ENCODE assay signal across 7 mouse cellular contexts in genomic region chr14:21985981-21986732, GRCm38 (mm10). TPM values are rescaled to one million over a fixed set of nuclear protein-coding genes. Genes with fewer than 3 reads are reported as not detected.
DNase-seq lines count a peak whose midpoint lies in the region; ATAC-seq and TF ChIP-seq lines count a peak whose summit lies in the region.

No protein-coding gene starts in this region.

- H3K9ac ChIP-seq in embryonic facial prominence, embryonic 11.5 days (replicated peaks; ENCODE audit: low read length) = peak overlapping the region; percentile 92
- H3K9ac ChIP-seq in kidney, embryonic 14.5 days (ENCODE audit: low read depth, low read length) = peak overlapping the region; percentile 99
- peak overlapping the region; percentile 95 for H3K9ac ChIP-seq in limb, embryonic 14.5 days (ENCODE audit: low read depth, low read length, severe bottlenecking)
- H3K9ac ChIP-seq in midbrain, embryonic 14.5 days (replicated peaks; ENCODE audit: low read length) = peak overlapping the region; percentile 78

- no peak for TF ChIP-seq POLR2A in limb, embryonic 14.5 days (IDR thresholded peaks at IDR 0.05; ENCODE audit: borderline replicate concordance, extremely low read depth, insufficient read depth, insufficient read length)

- peak; percentile 89 to 91 for DNase-seq in adrenal gland, postnatal 36 days
- DNase-seq in embryonic facial prominence, embryonic 11.5 days (ENCODE audit: low spot score) = peak; percentile 83
- DNase-seq in heart, adult 9 months (ENCODE audit: low spot score in 2 of 2) = peak; percentile 79 to 86
- peak; percentile 77 for DNase-seq in limb, embryonic 14.5 days (ENCODE audit: low spot score)
- DNase-seq in midbrain, embryonic 14.5 days = peak; percentile 91
- DNase-seq in spleen, postnatal 4 days (ENCODE audit: low spot score in 2 of 2) = peak; percentile 66 to 81

- no peak for ATAC-seq in embryonic facial prominence, embryonic 11.5 days (replicated peaks; ENCODE audit: insufficient number of reproducible peaks, low FRiP score, low TSS enrichment, low read depth)
- ATAC-seq in kidney, embryonic 14.5 days (ENCODE audit: low FRiP score, low TSS enrichment) = no peak
- ATAC-seq in limb, embryonic 14.5 days (ENCODE audit: low FRiP score, low read depth) = no peak
- no peak for ATAC-seq in midbrain, embryonic 14.5 days (ENCODE audit: low FRiP score, low TSS enrichment)

- H3K4me2 ChIP-seq in embryonic facial prominence, embryonic 11.5 days (ENCODE audit: low read depth, low read length) = peak overlapping the region; percentile 82
- H3K4me2 ChIP-seq in kidney, embryonic 14.5 days (replicated peaks; ENCODE audit: low read depth, low read length) = peak overlapping the region; percentile 75
- peak overlapping the region; percentile 72 for H3K4me2 ChIP-seq in limb, embryonic 14.5 days (replicated peaks; ENCODE audit: low read depth, low read length, severe bottlenecking)
- peak overlapping the region; percentile 88 for H3K4me2 ChIP-seq in midbrain, embryonic 14.5 days (ENCODE audit: low read length)

- H3K4me1 ChIP-seq in embryonic facial prominence, embryonic 11.5 days (ENCODE audit: control insufficient read depth, insufficient read depth, low read length) = peaks cover 9% of the 10 kb centered on the region
- H3K4me1 ChIP-seq in kidney, embryonic 14.5 days (ENCODE audit: control insufficient read depth, insufficient read depth, low read length) = peaks cover 8% of the 10 kb centered on the region; the same call in 1 of the 2 replicates
- peaks cover 22% of the 10 kb centered on the region for H3K4me1 ChIP-seq in limb, embryonic 14.5 days (ENCODE audit: control insufficient read depth, insufficient read depth, low read length)
- H3K4me1 ChIP-seq in midbrain, embryonic 14.5 days (ENCODE audit: control insufficient read depth, insufficient read depth, low read length) = peaks cover 47% of the 10 kb centered on the region

- H3K9me3 ChIP-seq in embryonic facial prominence, embryonic 11.5 days (replicated peaks; ENCODE audit: control insufficient read depth, low read length) = no peaks in the 10 kb centered on the region
- no peaks in the 10 kb centered on the region for H3K9me3 ChIP-seq in kidney, embryonic 14.5 days (ENCODE audit: control insufficient read depth, low read length)
- no peaks in the 10 kb centered on the region for H3K9me3 ChIP-seq in limb, embryonic 14.5 days (ENCODE audit: control insufficient read depth, low read length)
- no peaks in the 10 kb centered on the region for H3K9me3 ChIP-seq in midbrain, embryonic 14.5 days (ENCODE audit: control insufficient read depth, low read length)

- peaks cover 3% of the 10 kb centered on the region for H3K36me3 ChIP-seq in embryonic facial prominence, embryonic 11.5 days (replicated peaks; ENCODE audit: control insufficient read depth, insufficient read depth, low read depth, low read length)
- peaks cover 28% of the 10 kb centered on the region for H3K36me3 ChIP-seq in kidney, embryonic 14.5 days (ENCODE audit: control insufficient read depth, insufficient read depth, low read length)
- H3K36me3 ChIP-seq in limb, embryonic 14.5 days (ENCODE audit: control insufficient read depth, insufficient read depth, low read length) = peaks cover 34% of the 10 kb centered on the region
- H3K36me3 ChIP-seq in midbrain, embryonic 14.5 days (ENCODE audit: control insufficient read depth, insufficient read depth, low read length) = peaks cover 8% of the 10 kb centered on the region; the same call in 1 of the 2 replicates

- under 1% methylated on average over 62 of the region's 62 CpGs for WGBS in embryonic facial prominence, embryonic 11.5 days
- under 1% methylated on average over 58 of the region's 62 CpGs for WGBS in kidney, embryonic 14.5 days
- WGBS in limb, embryonic 14.5 days = under 1% methylated on average over 39 of the region's 62 CpGs
- under 1% methylated on average over 61 of the region's 62 CpGs for WGBS in midbrain, embryonic 14.5 days

- peak overlapping the region; percentile 81 for H3K4me3 ChIP-seq in embryonic facial prominence, embryonic 11.5 days (ENCODE audit: low read depth, low read length)
- peak overlapping the region; percentile 99 for H3K4me3 ChIP-seq in kidney, embryonic 14.5 days (ENCODE audit: low read length)
- H3K4me3 ChIP-seq in limb, embryonic 14.5 days (replicated peaks; ENCODE audit: low read length) = peak overlapping the region; percentile 91
- peak overlapping the region; percentile 77 for H3K4me3 ChIP-seq in midbrain, embryonic 14.5 days (replicated peaks; ENCODE audit: low read depth, low read length)

- H3K27ac ChIP-seq in embryonic facial prominence, embryonic 11.5 days (replicated peaks; ENCODE audit: low read depth, low read length) = peak overlapping the region; percentile 97
- peak overlapping the region; percentile 98 for H3K27ac ChIP-seq in kidney, embryonic 14.5 days (ENCODE audit: low read depth, low read length)
- H3K27ac ChIP-seq in limb, embryonic 14.5 days (replicated peaks; ENCODE audit: low read depth, low read length) = peak overlapping the region; percentile 97
- H3K27ac ChIP-seq in midbrain, embryonic 14.5 days (replicated peaks; ENCODE audit: low read depth, low read length) = peak overlapping the region; percentile 91

- H3K27me3 ChIP-seq in embryonic facial prominence, embryonic 11.5 days (ENCODE audit: control insufficient read depth, insufficient read depth, low read length) = peaks cover 8% of the 10 kb centered on the region; the same call in 1 of the 2 replicates
- H3K27me3 ChIP-seq in kidney, embryonic 14.5 days (ENCODE audit: control insufficient read depth, insufficient read depth, low read length) = no peaks in the 10 kb centered on the region
- peaks cover 14% of the 10 kb centered on the region; the same call in 1 of the 2 replicates for H3K27me3 ChIP-seq in limb, embryonic 14.5 days (ENCODE audit: control insufficient read depth, insufficient read depth, low read length)
- H3K27me3 ChIP-seq in midbrain, embryonic 14.5 days (ENCODE audit: control insufficient read depth, insufficient read depth, low read length) = peaks cover 17% of the 10 kb centered on the region

RNA-seq across cellular contexts. Expression of gene Zfp503, which starts 3.2 kb away (rescaled TPM):
- 10 to 100 TPM; 23.4 to 30.3 TPM for total RNA-seq in adrenal gland, postnatal 36 days (2021)
- polyA plus RNA-seq in embryonic facial prominence, embryonic 11.5 days (2014; fragmentation: Nextera tagmentation; extraction: Ambion mirVana) = 9.5 and 10.2 TPM in 2 replicates
- 26.7 and 44.3 TPM in 2 replicates for polyA plus RNA-seq in kidney, embryonic 14.5 days (2014; fragmentation: Nextera tagmentation; extraction: Ambion mirVana)
- polyA plus RNA-seq in limb, embryonic 14.5 days (2012; rRNA removed) = 45.1 and 73.1 TPM in 2 replicates
- 15.3 and 17.6 TPM in 2 replicates for polyA plus RNA-seq in limb, embryonic 14.5 days (2014; fragmentation: Nextera tagmentation; extraction: Ambion mirVana)
- 4.4 and 5.0 TPM in 2 replicates for polyA plus RNA-seq in midbrain, embryonic 14.5 days (2014; fragmentation: Nextera tagmentation; extraction: Ambion mirVana)

RNA-seq across cellular contexts. Expression of gene Lrmda, which starts 33.4 kb away (rescaled TPM):
- 1 to 10 TPM; 5.2 to 7.2 TPM for total RNA-seq in adrenal gland, postnatal 36 days (2021)
- polyA plus RNA-seq in embryonic facial prominence, embryonic 11.5 days (2014; fragmentation: Nextera tagmentation; extraction: Ambion mirVana) = 0.22 TPM in 1 of 2 replicates, not detected in the other
- 0.29 and 0.53 TPM in 2 replicates for polyA plus RNA-seq in kidney, embryonic 14.5 days (2014; fragmentation: Nextera tagmentation; extraction: Ambion mirVana)
- 0.08 and 0.13 TPM in 2 replicates for polyA plus RNA-seq in limb, embryonic 14.5 days (2012; rRNA removed)
- polyA plus RNA-seq in limb, embryonic 14.5 days (2014; fragmentation: Nextera tagmentation; extraction: Ambion mirVana) = 0.35 and 0.72 TPM in 2 replicates
- 0.42 TPM in 1 of 2 replicates, not detected in the other for polyA plus RNA-seq in midbrain, embryonic 14.5 days (2014; fragmentation: Nextera tagmentation; extraction: Ambion mirVana)
